Mouse (Mus musculus): ENCODE data around the gene 1700016D06Rik. TPM values are rescaled to one million over a fixed set of nuclear protein-coding genes. Genes with fewer than 3 reads are reported as not detected.

Gene 1700016D06Rik
- polyA plus RNA-seq, 1 experiment from 2014 or later: not detected

DNA sequence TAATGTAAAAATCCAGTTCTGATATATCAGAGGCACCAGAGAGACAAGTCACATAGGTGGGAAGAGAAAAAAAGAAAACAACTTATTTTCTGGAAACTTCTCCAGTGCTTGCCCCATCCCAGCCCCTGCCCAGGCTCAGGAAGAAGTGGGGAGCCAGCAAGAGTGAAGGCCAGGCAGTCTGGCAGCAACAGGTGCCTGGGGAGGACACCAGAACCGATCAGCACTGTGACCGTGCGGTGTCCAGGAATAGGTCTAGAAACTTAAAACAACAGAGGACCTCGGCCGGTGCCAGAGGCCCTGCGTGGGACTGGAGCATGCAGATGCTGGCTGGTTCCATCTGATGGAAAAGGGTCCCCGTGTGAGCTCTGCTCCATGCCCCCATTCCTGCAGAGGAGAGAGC lies 3.4 kb downstream of the 1700016D06Rik start:
- no peak overlapping the region for H3K4me2 ChIP-seq (ENCODE audit: low read depth)
- H3K4me3 ChIP-seq (ENCODE audit: low read depth, low read length): no peak overlapping the region
- H3K27me3 ChIP-seq (ENCODE audit: control insufficient read depth, insufficient read depth, low read length): 0 out of 2 replicates have a peak, but pooled peaks cover 2% of the 10 kb centered on the region
- H3K4me1 ChIP-seq (ENCODE audit: control insufficient read depth, insufficient read depth, low read length): 0 out of 2 replicates have a peak, but pooled peaks cover 3% of the 10 kb centered on the region
- 84% methylated on average over 7 of the region's 7 CpGs for WGBS
- ATAC-seq (ENCODE audit: insufficient read depth, low FRiP score, low TSS enrichment) (no peak), DNase-seq (ENCODE audit: low spot score) (no peak)
- no peak overlapping the region for H3K27ac ChIP-seq (ENCODE audit: low read depth, low read length)
- no peaks in the 10 kb centered on the region for H3K9me3 ChIP-seq (ENCODE audit: control insufficient read depth, low read length)
- H3K36me3 ChIP-seq (ENCODE audit: control insufficient read depth, insufficient read depth, low read length): no peaks in the 10 kb centered on the region
- no peak overlapping the region for H3K9ac ChIP-seq (ENCODE audit: low read length)

GRCm38 (mm10) chr8:11696176-11696575 lies 4.7 kb downstream of the 1700016D06Rik start:
- ATAC-seq (ENCODE audit: insufficient read depth, low FRiP score, low TSS enrichment) (no peak), DNase-seq (ENCODE audit: low spot score) (no peak)
- Histone ChIP-seq H3K4me1 (ENCODE audit: control insufficient read depth, insufficient read depth, low read length) (0 out of 2 replicates have a peak, but pooled peaks cover 3% of the 10 kb centered on the region), H3K36me3 (ENCODE audit: control insufficient read depth, insufficient read depth, low read length) (no peaks in the 10 kb centered on the region), H3K27me3 (ENCODE audit: control insufficient read depth, insufficient read depth, low read length) (0 out of 2 replicates have a peak, but pooled peaks cover 2% of the 10 kb centered on the region), H3K4me2 (ENCODE audit: low read depth) (no peak overlapping the region), H3K9me3 (ENCODE audit: control insufficient read depth, low read length) (no peaks in the 10 kb centered on the region), H3K4me3 (ENCODE audit: low read depth, low read length) (no peak overlapping the region), H3K27ac (ENCODE audit: low read depth, low read length) (no peak overlapping the region), H3K9ac (ENCODE audit: low read length) (no peak overlapping the region)
- 92% methylated on average over 3 of the region's 3 CpGs for WGBS

- DNase-seq (ENCODE audit: low spot score) (no peak), ATAC-seq (ENCODE audit: insufficient read depth, low FRiP score, low TSS enrichment) (no peak)
- H3K4me3 ChIP-seq (ENCODE audit: low read depth, low read length): no peak overlapping the region
- no peaks in the 10 kb centered on the region for H3K4me1 ChIP-seq (ENCODE audit: control insufficient read depth, insufficient read depth, low read length)
- H3K9ac ChIP-seq (ENCODE audit: low read length): no peak overlapping the region
- WGBS: 81% methylated on average over 5 of the region's 5 CpGs
- H3K36me3 ChIP-seq (ENCODE audit: control insufficient read depth, insufficient read depth, low read length): no peaks in the 10 kb centered on the region
- no peak overlapping the region for H3K27ac ChIP-seq (ENCODE audit: low read depth, low read length)
- no peaks in the 10 kb centered on the region for H3K9me3 ChIP-seq (ENCODE audit: control insufficient read depth, low read length)
- H3K4me2 ChIP-seq (ENCODE audit: low read depth): no peak overlapping the region
- no peaks in the 10 kb centered on the region for H3K27me3 ChIP-seq (ENCODE audit: control insufficient read depth, insufficient read depth, low read length)
Observed at GRCm38 (mm10) chr8:11693972-11694371, 6.9 kb downstream of the 1700016D06Rik start.

DNA sequence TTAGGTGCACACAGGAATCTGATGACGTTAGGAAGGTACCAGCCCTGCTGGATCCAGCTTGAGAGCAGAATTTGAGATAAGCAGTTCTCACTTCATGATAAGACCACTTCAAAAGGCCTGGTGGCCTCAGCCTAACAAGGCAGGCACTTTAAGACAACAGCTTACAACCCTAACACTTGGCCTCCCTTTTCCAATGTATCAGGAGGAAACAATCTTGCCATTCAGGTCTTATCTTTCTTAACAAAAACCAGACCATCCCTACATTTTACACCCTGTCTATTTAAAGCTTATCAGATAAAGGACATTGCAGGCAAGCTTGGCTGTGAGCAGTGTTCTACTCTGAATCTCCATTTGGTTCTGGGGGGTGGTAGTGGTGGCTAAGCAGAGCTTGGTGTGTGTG lies 8.4 kb downstream of the 1700016D06Rik start:
- Histone ChIP-seq H3K36me3 (ENCODE audit: control insufficient read depth, insufficient read depth, low read length) (no peaks in the 10 kb centered on the region), H3K9ac (ENCODE audit: low read length) (no peak overlapping the region), H3K9me3 (ENCODE audit: control insufficient read depth, low read length) (no peaks in the 10 kb centered on the region), H3K4me2 (ENCODE audit: low read depth) (no peak overlapping the region), H3K27ac (ENCODE audit: low read depth, low read length) (no peak overlapping the region), H3K4me3 (ENCODE audit: low read depth, low read length) (no peak overlapping the region), H3K27me3 (ENCODE audit: control insufficient read depth, insufficient read depth, low read length) (no peaks in the 10 kb centered on the region), H3K4me1 (ENCODE audit: control insufficient read depth, insufficient read depth, low read length) (no peaks in the 10 kb centered on the region)
- ATAC-seq (ENCODE audit: insufficient read depth, low FRiP score, low TSS enrichment): no peak
- WGBS: 59% methylated on average over 1 of the region's 1 CpGs
- DNase-seq (ENCODE audit: low spot score): no peak

DNA sequence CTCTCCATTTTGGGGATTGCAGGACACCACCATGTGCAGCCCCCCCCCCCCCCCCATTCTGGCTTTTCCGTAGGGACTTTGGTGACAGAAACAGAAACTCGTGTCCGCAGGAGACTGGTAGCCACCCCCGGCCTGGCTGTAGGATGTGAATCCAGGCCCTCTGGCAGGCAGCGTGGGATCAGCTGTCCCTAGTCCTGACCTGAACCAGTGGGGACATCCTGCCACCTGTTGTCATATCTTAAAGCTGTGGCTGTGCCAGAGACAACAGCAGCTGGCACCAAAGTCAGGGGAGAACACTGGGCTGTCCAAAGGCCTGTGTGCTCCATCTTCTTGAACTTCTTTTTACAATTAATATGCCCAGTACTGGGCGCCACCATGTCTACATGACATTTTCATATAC lies 9.1 kb downstream of the 1700016D06Rik start:
- H3K27me3 ChIP-seq (ENCODE audit: control insufficient read depth, insufficient read depth, low read length): no peaks in the 10 kb centered on the region
- H3K27ac ChIP-seq (ENCODE audit: low read depth, low read length): no peak overlapping the region
- DNase-seq (ENCODE audit: low spot score): no peak
- no peak overlapping the region for H3K4me3 ChIP-seq (ENCODE audit: low read depth, low read length)
- H3K4me1 ChIP-seq (ENCODE audit: control insufficient read depth, insufficient read depth, low read length): no peaks in the 10 kb centered on the region
- H3K9ac ChIP-seq (ENCODE audit: low read length): no peak overlapping the region
- whole genome bisulfite sequencing: 92% methylated on average over 6 of the region's 6 CpGs
- no peaks in the 10 kb centered on the region for H3K36me3 ChIP-seq (ENCODE audit: control insufficient read depth, insufficient read depth, low read length)
- no peak for ATAC-seq (ENCODE audit: insufficient read depth, low FRiP score, low TSS enrichment)
- no peak overlapping the region for H3K4me2 ChIP-seq (ENCODE audit: low read depth)
- H3K9me3 ChIP-seq (ENCODE audit: control insufficient read depth, low read length): no peaks in the 10 kb centered on the region

GRCm38 (mm10) chr8:11691284-11691683 lies 9.6 kb downstream of the 1700016D06Rik start:
- Histone ChIP-seq H3K4me3 (ENCODE audit: low read depth, low read length) (no peak overlapping the region), H3K27me3 (ENCODE audit: control insufficient read depth, insufficient read depth, low read length) (no peaks in the 10 kb centered on the region), H3K4me1 (ENCODE audit: control insufficient read depth, insufficient read depth, low read length) (no peaks in the 10 kb centered on the region), H3K27ac (ENCODE audit: low read depth, low read length) (no peak overlapping the region), H3K4me2 (ENCODE audit: low read depth) (no peak overlapping the region), H3K36me3 (ENCODE audit: control insufficient read depth, insufficient read depth, low read length) (no peaks in the 10 kb centered on the region), H3K9me3 (ENCODE audit: control insufficient read depth, low read length) (no peaks in the 10 kb centered on the region), H3K9ac (ENCODE audit: low read length) (no peak overlapping the region)
- WGBS: 92% methylated on average over 6 of the region's 6 CpGs
- DNase-seq (ENCODE audit: low spot score): no peak
- no peak for ATAC-seq (ENCODE audit: insufficient read depth, low FRiP score, low TSS enrichment)

- Histone ChIP-seq H3K9ac (ENCODE audit: low read length) (no peak overlapping the region), H3K4me2 (ENCODE audit: low read depth) (no peak overlapping the region), H3K36me3 (ENCODE audit: control insufficient read depth, insufficient read depth, low read length) (no peaks in the 10 kb centered on the region), H3K4me3 (ENCODE audit: low read depth, low read length) (no peak overlapping the region), H3K27me3 (ENCODE audit: control insufficient read depth, insufficient read depth, low read length) (no peaks in the 10 kb centered on the region), H3K27ac (ENCODE audit: low read depth, low read length) (no peak overlapping the region), H3K4me1 (ENCODE audit: control insufficient read depth, insufficient read depth, low read length) (no peaks in the 10 kb centered on the region), H3K9me3 (ENCODE audit: control insufficient read depth, low read length) (no peaks in the 10 kb centered on the region)
- 72% methylated on average over 7 of the region's 7 CpGs for WGBS
- no peak for DNase-seq (ENCODE audit: low spot score)
- no peak for ATAC-seq (ENCODE audit: insufficient read depth, low FRiP score, low TSS enrichment)
Observed at GRCm38 (mm10) chr8:11689945-11690344, 10.9 kb downstream of the 1700016D06Rik start.

- no peak for ATAC-seq (ENCODE audit: insufficient read depth, low FRiP score, low TSS enrichment)
Observed at GRCm38 (mm10) chr8:11687251-11687650, 13.6 kb downstream of the 1700016D06Rik start.

DNA sequence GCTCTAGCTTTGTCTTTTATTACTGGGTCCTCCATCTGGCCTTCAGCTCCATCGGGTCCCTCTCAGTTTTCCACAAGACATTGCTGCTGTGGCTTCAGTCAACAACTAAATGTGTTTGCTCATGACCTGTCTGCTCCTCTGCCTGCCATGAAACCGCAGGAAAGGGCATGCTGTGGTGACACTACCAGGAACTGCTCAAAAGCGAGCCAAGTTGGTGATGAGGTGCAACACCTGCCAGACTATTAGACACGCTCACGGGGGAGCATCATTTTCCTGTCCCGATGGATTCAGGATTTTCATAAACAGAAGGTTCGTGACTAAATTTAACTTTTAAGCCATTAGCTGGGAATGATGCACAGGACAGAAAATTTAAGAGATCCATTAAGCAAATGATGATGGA lies 16.3 kb downstream of the 1700016D06Rik start:
- H3K36me3 ChIP-seq (ENCODE audit: control insufficient read depth, insufficient read depth, low read length): no peaks in the 10 kb centered on the region
- WGBS: 90% methylated on average over 7 of the region's 7 CpGs
- no peak overlapping the region for H3K9ac ChIP-seq (ENCODE audit: low read length)
- no peaks in the 10 kb centered on the region for H3K27me3 ChIP-seq (ENCODE audit: control insufficient read depth, insufficient read depth, low read length)
- H3K4me3 ChIP-seq (ENCODE audit: low read depth, low read length): no peak overlapping the region
- ATAC-seq (ENCODE audit: insufficient read depth, low FRiP score, low TSS enrichment) (no peak), DNase-seq (ENCODE audit: low spot score) (no peak)
- H3K4me1 ChIP-seq (ENCODE audit: control insufficient read depth, insufficient read depth, low read length): no peaks in the 10 kb centered on the region
- H3K27ac ChIP-seq (ENCODE audit: low read depth, low read length): no peak overlapping the region
- no peaks in the 10 kb centered on the region for H3K9me3 ChIP-seq (ENCODE audit: control insufficient read depth, low read length)
- H3K4me2 ChIP-seq (ENCODE audit: low read depth): no peak overlapping the region

More at GRCm38 (mm10) chr8:11687251-11687650, 13.6 kb downstream of the 1700016D06Rik start:
- Histone ChIP-seq H3K9me3 (ENCODE audit: control insufficient read depth, low read length) (no peaks in the 10 kb centered on the region), H3K4me3 (ENCODE audit: low read depth, low read length) (no peak overlapping the region), H3K4me2 (ENCODE audit: low read depth) (no peak overlapping the region), H3K36me3 (ENCODE audit: control insufficient read depth, insufficient read depth, low read length) (no peaks in the 10 kb centered on the region), H3K27me3 (ENCODE audit: control insufficient read depth, insufficient read depth, low read length) (no peaks in the 10 kb centered on the region), H3K9ac (ENCODE audit: low read length) (no peak overlapping the region), H3K27ac (ENCODE audit: low read depth, low read length) (no peak overlapping the region), H3K4me1 (ENCODE audit: control insufficient read depth, insufficient read depth, low read length) (no peaks in the 10 kb centered on the region)
- WGBS: 92% methylated on average over 5 of the region's 5 CpGs
- no peak for DNase-seq (ENCODE audit: low spot score)

Data from neural tube, embryonic 11.5 days (tissue).